Mouse (Mus musculus): ENCODE measurements around the gene Fgf22.

The Fgf22 gene

DNA sequence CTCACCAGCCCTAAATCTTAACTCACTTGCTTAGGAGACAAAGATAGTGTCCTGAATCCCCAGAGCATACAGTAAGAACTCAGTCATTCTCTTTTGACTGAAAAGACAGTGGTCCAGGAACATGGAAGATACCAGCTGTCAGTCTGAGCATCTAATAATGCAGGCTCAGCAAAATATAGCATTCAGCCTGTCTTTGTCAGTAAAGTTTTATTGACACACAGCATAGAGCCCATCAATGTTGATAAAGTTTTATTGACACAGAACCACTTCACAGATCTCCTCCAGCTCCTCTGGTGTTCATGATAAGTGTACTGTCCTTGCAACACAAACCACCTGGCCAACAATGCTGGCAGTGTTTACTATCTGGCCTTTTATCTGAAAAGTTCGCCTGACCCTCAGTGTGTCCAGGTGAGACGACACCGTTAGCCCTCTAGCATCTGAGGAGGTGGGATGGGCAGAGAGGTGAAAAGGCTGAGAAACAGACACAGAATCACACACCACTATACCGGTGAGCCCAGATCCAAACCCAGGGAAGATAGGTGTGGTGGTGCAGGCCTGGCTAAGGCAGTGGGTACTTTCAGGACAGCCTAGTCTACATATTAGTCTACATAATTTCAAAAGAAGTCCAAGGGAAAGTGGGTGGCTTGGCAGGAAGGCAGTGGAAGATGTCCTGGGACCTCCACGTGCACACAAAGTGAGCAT lies 37.6 kb downstream of the Fgf22 start:
- DNase-seq (ENCODE audit: inconsistent ontology term): no peak

DNA sequence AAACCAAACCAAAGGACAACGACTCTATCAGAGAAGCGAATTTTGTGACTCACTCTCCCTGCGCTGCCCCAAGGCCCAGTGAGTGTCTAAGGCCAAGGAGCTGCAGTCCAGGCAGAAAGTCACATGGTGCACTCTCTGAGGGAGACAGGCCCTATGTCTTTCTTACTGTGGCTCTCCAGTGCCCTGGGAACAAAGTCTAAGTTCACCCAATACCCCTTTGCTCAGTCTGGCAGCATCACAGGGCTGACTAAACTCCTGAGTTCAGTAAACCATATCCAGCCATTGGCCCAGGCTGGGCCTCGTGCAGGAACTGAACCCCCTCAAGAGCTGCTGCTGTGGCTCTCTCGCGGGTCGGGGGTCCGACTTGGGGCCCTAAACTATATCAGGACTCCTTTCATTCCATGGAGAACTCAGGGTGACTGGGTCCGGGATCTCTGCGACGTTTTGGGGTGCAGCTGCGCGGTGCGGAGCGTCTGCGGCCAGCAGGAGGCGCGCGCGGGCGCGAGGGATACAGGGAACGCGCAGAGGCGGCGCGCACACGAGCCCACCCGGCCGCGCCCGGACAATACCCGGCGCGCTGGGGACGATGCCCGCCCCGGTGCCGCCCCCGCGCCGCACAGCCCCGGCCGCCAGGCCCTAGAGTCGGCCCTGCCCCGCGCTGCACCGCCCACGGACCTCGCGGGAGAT lies 38.3 kb downstream of the Fgf22 start, which contains the start of gene Palm:
Gene Palm, plus strand, starts transcription at position 522 of the 687 bp plus-strand sequence.
- peak; percentile 88 for DNase-seq (ENCODE audit: inconsistent ontology term)

- DNase-seq (ENCODE audit: inconsistent ontology term): peak; percentile 58
Observed at GRCm38 (mm10) chr10:79793738-79794490, 39.0 kb downstream of the Fgf22 start.

DNA sequence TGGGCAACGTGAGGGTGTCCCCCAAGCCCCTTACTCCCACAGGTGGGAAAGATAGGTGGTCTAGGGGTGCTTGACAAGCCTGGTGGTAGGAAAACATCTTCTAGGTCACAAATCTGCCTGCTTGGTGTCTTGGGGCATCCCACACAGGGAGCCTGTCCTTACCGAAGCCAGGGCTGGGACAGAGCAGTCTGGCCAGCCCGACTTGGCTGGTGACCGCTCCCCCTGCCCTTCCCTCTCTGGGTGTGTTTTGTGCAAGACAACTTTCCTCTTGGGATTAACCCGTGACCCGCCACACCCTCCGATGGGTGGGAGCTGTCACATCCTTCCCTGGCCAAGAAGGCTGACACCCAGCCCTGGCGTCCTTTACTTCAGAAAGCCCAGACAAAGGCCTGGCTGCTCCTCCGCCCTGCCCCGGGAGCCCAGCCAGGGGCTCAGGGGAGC lies 39.6 kb downstream of the Fgf22 start:
- DNase-seq (ENCODE audit: inconsistent ontology term): peak; percentile 77

DNA sequence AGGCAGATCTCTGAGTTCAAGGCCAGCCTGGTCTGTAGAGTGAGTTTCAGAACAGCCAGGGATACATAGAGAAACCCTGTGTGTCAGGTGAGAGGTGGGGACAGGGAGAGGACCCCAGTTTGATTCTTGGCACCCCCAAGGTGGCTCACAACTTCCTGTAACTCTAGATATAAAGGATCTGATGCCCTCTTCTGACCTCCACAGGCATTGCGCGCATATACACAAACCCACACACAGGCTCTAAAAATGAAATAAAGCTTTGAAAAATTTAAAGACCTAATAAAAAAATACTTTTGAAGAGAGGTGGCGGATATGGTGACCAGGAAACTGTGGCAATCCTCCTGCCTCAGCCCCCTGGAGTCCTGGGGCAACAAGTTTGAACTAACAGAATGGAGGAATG lies 41.0 kb downstream of the Fgf22 start:
- DNase-seq (ENCODE audit: inconsistent ontology term): no peak

- no peak for DNase-seq (ENCODE audit: inconsistent ontology term)
Observed at GRCm38 (mm10) chr10:79797326-79797725, 42.5 kb downstream of the Fgf22 start.

DNA sequence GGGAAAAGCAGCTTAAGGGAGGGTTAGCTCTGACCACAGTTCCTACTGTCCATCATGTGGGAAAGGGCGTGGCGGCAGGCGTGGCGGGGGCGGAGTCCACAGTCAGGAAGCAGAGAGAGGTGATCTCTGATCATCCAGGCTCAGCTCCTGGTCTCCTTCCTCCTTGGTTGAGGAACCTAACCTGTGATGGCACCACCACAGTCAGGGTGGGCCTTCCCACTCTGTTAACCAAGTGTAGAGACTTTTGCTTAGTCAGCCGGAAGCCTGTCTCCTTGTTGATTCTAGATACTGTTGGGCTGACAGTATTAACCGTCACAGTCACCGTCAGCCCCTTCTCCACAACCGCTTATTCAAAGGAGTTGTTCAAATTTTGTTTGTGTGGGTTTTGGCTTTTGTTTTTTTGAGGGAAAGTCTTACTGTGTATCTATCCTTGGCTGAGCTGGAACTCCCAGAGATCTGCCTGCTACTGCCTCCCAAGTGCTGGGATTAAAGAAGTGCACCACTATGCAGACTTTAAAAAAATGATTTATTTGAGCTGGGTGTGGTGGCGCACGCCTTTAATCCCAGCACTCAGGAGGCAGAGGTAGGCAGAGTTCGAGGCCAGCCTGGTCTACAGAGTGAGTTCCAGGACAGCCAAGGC lies 43.5 kb downstream of the Fgf22 start:
- DNase-seq (ENCODE audit: inconsistent ontology term): no peak

GRCm38 (mm10) chr10:79800508-79800907 lies 45.6 kb downstream of the Fgf22 start:
- DNase-seq (ENCODE audit: inconsistent ontology term): no peak

- DNase-seq (ENCODE audit: inconsistent ontology term): no peak
Observed at GRCm38 (mm10) chr10:79801837-79802236, 47.0 kb downstream of the Fgf22 start.

- DNase-seq (ENCODE audit: inconsistent ontology term): peak; percentile 96
Observed at GRCm38 (mm10) chr10:79802331-79802971, 47.6 kb downstream of the Fgf22 start.

DNA sequence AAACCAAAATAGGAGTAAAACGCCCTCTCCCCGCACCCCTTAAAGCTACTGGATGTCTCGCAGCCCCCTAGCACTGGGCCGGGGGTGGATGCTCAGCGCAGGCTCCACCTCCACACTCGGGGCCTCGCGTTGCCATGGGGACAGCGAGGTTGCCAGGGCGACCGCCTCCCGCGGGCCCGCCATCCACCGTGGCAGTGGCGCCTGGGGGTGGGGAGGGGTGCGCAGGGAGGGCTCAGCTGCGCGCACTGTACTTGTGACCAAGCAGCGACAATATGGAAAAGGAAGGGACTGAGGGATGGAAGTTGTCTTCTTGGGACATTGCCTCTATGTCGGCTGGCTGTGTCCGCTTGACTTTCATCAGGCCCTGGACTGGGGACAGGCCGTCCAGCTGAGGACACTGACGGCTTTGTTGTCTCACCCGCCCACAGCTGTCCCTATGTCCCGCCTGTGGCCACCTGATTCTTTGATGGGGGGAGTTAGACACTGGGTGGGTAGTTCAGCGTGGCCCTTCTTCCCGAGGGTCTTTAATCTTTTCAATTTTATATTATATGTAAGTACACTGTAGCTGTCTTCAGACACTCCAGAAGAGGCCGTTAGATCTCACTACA lies 48.9 kb downstream of the Fgf22 start:
- DNase-seq (ENCODE audit: inconsistent ontology term): peak; percentile 74

DNA sequence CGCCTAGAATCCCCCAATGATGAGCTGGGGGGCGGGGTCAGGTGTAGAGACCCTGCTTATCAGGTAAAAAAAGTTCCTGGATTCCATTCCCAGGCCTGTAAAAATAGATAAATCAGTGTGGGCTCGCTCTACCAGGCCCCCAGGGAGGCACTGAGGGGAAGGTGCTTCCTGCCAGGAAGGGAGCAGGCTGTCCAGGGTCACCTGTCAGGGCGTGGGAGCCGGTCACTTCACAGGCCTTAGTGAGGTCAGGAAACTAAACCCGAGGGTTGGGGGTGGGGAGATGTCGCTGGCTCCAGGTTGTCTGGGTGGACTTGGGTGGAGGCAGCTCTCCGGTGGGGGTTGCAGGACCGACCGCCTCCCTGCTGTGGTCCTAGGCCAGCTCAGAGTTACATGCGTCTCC lies 50.8 kb downstream of the Fgf22 start:
- no peak for DNase-seq (ENCODE audit: inconsistent ontology term)

DNA sequence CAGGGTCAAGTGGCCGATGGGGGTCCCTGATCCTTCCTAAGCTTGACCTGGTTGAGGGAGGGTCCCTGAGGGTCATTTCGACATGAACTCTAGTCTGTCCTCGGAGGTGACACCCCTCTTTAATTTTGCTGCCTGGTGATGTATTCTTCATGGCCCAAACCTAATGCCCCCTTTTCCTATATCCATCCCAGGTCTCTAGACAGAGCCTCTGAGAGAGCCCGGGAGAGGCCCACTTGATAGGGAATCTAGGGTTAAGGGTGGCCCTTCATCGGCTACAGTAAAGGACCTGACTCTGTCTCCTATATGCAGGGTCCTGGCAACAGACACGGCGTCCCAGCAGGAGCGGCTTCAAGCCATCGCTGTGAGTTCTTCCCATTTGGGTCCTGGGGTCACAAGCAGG lies 51.5 kb downstream of the Fgf22 start:
- DNase-seq (ENCODE audit: inconsistent ontology term): no peak

DNA sequence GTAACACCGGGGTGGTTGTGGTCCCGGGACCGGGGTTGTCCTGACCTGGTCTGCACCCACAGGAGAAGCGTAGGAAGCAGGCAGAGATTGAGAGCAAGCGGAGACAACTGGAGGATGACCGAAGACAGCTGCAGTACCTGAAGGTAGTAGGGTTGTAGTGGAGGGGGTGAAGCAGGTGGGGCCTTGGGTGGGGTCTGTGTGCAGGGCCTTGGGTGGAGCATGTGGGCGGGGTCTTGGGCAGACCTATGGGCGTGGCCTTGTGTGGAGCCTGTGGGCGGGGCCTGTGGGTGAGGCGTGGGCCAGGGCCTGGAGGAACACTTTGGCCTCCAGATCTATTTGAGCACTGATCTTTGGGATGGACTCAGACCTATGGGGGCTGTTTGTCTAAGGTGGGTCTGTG lies 52.1 kb downstream of the Fgf22 start:
- DNase-seq (ENCODE audit: inconsistent ontology term): no peak

- DNase-seq (ENCODE audit: inconsistent ontology term): no peak
Observed at GRCm38 (mm10) chr10:79807826-79808225, 53.0 kb downstream of the Fgf22 start.

Measured in Muller cell, postnatal 12 days (primary cell).